Mouse (Mus musculus): ENCODE measurements around the gene Rpl37. TPM values are rescaled to one million over a fixed set of nuclear protein-coding genes. Genes with fewer than 3 reads are reported as not detected.

Rpl37 gene
- polyA plus RNA-seq, 1 experiment from 2014 or later: 725 TPM

- whole genome bisulfite sequencing: 53% methylated on average over 5 of the region's 5 CpGs
- no peaks in the 10 kb centered on the region for H3K27me3 ChIP-seq (ENCODE audit: control insufficient read depth, insufficient read depth, low read length)
- ATAC-seq (ENCODE audit: low FRiP score, low TSS enrichment) (no peak), DNase-seq (ENCODE audit: low spot score) (no peak)
- H3K9ac ChIP-seq (ENCODE audit: low read length): no peak overlapping the region
- H3K4me2 ChIP-seq (replicated peaks; ENCODE audit: low read depth): no peak overlapping the region
- no peaks in the 10 kb centered on the region for H3K36me3 ChIP-seq (ENCODE audit: control insufficient read depth, insufficient read depth, low read length)
- no peak overlapping the region for H3K27ac ChIP-seq (replicated peaks)
- no peaks in the 10 kb centered on the region for H3K9me3 ChIP-seq (ENCODE audit: control insufficient read depth, low read length)
- TF ChIP-seq CTCF (IDR thresholded peaks at IDR 0.05; ENCODE audit: low read depth) (no peak), EP300 (optimal IDR thresholded peaks at IDR 0.05) (no peak)
- H3K4me1 ChIP-seq (replicated peaks; ENCODE audit: control insufficient read depth, insufficient read depth): no peaks in the 10 kb centered on the region
- no peak overlapping the region for H3K4me3 ChIP-seq (ENCODE audit: low read depth, low read length)
These were observed 26.3 kb downstream of the Rpl37 start for GRCm38 (mm10) chr15:5142714-5143113.

DNA sequence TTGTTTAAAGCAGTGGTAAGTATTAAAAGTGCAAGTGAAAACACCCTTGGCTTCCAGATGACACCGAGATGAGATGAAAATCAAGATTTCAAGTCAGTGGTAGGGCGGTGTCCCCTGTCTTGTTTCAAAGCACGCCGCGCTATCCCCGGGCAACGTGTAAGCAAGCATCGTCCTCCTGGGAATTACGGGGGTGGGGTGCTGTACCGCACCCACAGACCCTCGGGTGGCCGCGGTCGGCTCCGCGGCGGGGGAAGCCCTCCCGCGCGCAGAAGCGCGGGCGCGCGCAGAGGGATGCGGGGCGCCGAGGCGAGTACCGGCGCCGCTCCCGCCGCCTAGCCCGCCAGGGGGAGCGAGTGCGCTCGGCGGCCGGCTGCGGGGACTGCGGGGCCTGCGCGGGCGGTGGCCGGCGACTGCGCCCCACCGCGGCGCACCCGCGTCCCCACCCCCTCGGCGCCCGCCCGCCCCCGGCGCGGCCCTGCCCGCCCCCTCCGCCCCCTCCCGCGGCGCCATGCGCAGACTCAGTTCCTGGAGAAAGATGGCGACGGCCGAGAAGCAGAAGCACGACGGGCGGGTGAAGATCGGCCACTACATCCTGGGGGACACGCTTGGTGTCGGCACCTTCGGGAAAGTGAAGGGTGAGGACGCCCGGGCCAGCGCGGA lies 27.0 kb downstream of the Rpl37 start, which contains the start of gene Prkaa1:
Prkaa1 (plus strand) TSS at position 501 of the 660 bp plus-strand sequence.
- peak within 1 kb of the TSS; percentile 90 for H3K27ac ChIP-seq (replicated peaks)
- H3K4me1 ChIP-seq (replicated peaks; ENCODE audit: control insufficient read depth, insufficient read depth): no peaks in the 10 kb centered on the region
- no peaks in the 10 kb centered on the region for H3K36me3 ChIP-seq (ENCODE audit: control insufficient read depth, insufficient read depth, low read length)
- no peaks in the 10 kb centered on the region for H3K9me3 ChIP-seq (ENCODE audit: control insufficient read depth, low read length)
- no peaks in the 10 kb centered on the region for H3K27me3 ChIP-seq (ENCODE audit: control insufficient read depth, insufficient read depth, low read length)
- H3K4me3 ChIP-seq (ENCODE audit: low read depth, low read length): peak within 1 kb of the TSS; percentile 99
- peak; percentile 50 for TF ChIP-seq CTCF (IDR thresholded peaks at IDR 0.05; ENCODE audit: low read depth)
- TF ChIP-seq EP300 (optimal IDR thresholded peaks at IDR 0.05): no peak
- 0% methylated on average over 55 of the region's 80 CpGs for WGBS
- peak within 1 kb of the TSS; percentile 64 for H3K4me2 ChIP-seq (replicated peaks; ENCODE audit: low read depth)
- H3K9ac ChIP-seq (ENCODE audit: low read length): peak within 1 kb of the TSS; percentile 89
- DNase-seq (ENCODE audit: low spot score) (peak; percentile 85), ATAC-seq (ENCODE audit: low FRiP score, low TSS enrichment) (peak; percentile 91)

DNA sequence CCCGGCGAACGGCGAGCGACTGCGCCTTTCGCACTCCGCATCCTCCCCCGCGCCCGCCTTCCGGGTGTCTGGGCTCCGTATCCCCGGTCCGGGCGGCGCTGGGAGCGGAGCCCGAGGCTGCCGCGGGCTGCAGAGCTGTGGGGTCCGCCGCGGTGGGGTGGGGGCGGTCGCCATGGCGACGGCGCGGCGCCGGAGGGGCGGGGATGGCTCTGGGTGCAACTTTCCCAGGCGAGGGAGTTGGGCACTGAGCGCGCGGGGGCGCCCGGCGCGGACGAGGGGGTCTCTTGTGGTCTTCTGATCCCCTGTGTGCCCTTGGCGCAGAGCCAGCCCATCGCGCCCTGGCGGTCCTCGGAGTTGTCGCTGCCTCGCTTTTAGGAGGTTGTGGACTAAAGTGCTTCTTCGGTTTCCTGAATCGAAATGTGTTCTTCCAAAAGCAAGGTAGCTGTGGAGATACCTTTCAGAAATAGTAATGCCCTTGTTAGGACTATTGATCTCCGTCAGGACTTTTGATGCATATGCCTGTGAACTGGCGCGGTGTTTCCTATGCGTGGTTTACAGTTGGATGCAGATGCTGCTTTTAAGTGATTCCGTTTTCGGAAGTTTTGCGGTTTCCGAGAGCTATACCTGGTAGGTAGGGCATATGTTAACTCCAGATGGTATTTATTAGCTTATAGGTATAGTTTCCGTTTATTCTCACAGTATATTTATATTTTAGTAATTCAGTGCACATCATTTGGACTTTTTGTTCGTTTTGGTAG lies 27.8 kb downstream of the Rpl37 start:
- Histone ChIP-seq H3K9ac (ENCODE audit: low read length) (peak overlapping the region; percentile 89), H3K27ac (replicated peaks) (peak overlapping the region; percentile 90), H3K4me1 (replicated peaks; ENCODE audit: control insufficient read depth, insufficient read depth) (0 out of 2 replicates have a peak, but pooled peaks cover 4% of the 10 kb centered on the region), H3K4me2 (replicated peaks; ENCODE audit: low read depth) (peak overlapping the region; percentile 64), H3K27me3 (ENCODE audit: control insufficient read depth, insufficient read depth, low read length) (no peaks in the 10 kb centered on the region), H3K4me3 (ENCODE audit: low read depth, low read length) (peak overlapping the region; percentile 99), H3K36me3 (ENCODE audit: control insufficient read depth, insufficient read depth, low read length) (no peaks in the 10 kb centered on the region), H3K9me3 (ENCODE audit: control insufficient read depth, low read length) (no peaks in the 10 kb centered on the region)
- DNase-seq (ENCODE audit: low spot score): peak; percentile 64
- 1% methylated on average over 54 of the region's 61 CpGs for WGBS
- ATAC-seq (ENCODE audit: low FRiP score, low TSS enrichment): peak; percentile 80
- no peak for TF ChIP-seq EP300 (optimal IDR thresholded peaks at IDR 0.05)
- peak; percentile 47; the same call in 1 of the 2 replicates for TF ChIP-seq CTCF (IDR thresholded peaks at IDR 0.05; ENCODE audit: low read depth)

- no peak overlapping the region for H3K9ac ChIP-seq (ENCODE audit: low read length)
- no peak for ATAC-seq (ENCODE audit: low FRiP score, low TSS enrichment)
- no peaks in the 10 kb centered on the region for H3K27me3 ChIP-seq (ENCODE audit: control insufficient read depth, insufficient read depth, low read length)
- 0 out of 2 replicates have a peak, but pooled peaks cover 4% of the 10 kb centered on the region for H3K4me1 ChIP-seq (replicated peaks; ENCODE audit: control insufficient read depth, insufficient read depth)
- WGBS: 41% methylated on average over 9 of the region's 9 CpGs
- no peaks in the 10 kb centered on the region for H3K36me3 ChIP-seq (ENCODE audit: control insufficient read depth, insufficient read depth, low read length)
- no peak overlapping the region for H3K4me3 ChIP-seq (ENCODE audit: low read depth, low read length)
- H3K27ac ChIP-seq (replicated peaks): no peak overlapping the region
- H3K4me2 ChIP-seq (replicated peaks; ENCODE audit: low read depth): peak overlapping the region; percentile 27; the same call in 1 of the 2 replicates
- DNase-seq (ENCODE audit: low spot score): no peak
- no peaks in the 10 kb centered on the region for H3K9me3 ChIP-seq (ENCODE audit: control insufficient read depth, low read length)
- TF ChIP-seq CTCF (IDR thresholded peaks at IDR 0.05; ENCODE audit: low read depth): no peak
- no peak for TF ChIP-seq EP300 (optimal IDR thresholded peaks at IDR 0.05)
These were observed 28.9 kb downstream of the Rpl37 start for GRCm38 (mm10) chr15:5145196-5145945.

DNA sequence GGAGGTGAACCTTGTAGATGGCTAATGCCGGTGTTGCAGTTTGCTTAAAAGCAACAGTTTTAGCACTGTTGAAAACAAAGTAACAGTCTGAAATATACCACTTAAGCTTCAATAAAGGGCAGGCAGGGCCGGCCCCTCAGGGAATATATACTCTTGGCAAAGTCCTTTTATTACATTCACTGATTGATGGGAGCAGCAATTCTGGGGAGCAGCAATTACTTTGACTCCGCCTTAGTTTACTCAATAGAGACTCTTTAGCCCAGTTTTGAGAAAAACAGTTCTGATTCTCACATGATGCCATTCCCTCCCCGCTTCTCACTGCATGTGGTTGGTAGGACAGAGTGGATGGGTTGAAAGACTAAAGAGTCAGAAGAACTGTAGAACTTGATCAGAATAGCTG lies 32.7 kb downstream of the Rpl37 start:
- Histone ChIP-seq H3K36me3 (ENCODE audit: control insufficient read depth, insufficient read depth, low read length) (no peaks in the 10 kb centered on the region), H3K4me3 (ENCODE audit: low read depth, low read length) (no peak overlapping the region), H3K9ac (ENCODE audit: low read length) (no peak overlapping the region), H3K27me3 (ENCODE audit: control insufficient read depth, insufficient read depth, low read length) (no peaks in the 10 kb centered on the region), H3K9me3 (ENCODE audit: control insufficient read depth, low read length) (no peaks in the 10 kb centered on the region), H3K4me2 (replicated peaks; ENCODE audit: low read depth) (no peak overlapping the region), H3K4me1 (replicated peaks; ENCODE audit: control insufficient read depth, insufficient read depth) (0 out of 2 replicates have a peak, but pooled peaks cover 4% of the 10 kb centered on the region), H3K27ac (replicated peaks) (no peak overlapping the region)
- DNase-seq (ENCODE audit: low spot score): no peak
- ATAC-seq (ENCODE audit: low FRiP score, low TSS enrichment): no peak
- 50% methylated on average over 4 of the region's 4 CpGs for WGBS
- TF ChIP-seq CTCF (IDR thresholded peaks at IDR 0.05; ENCODE audit: low read depth) (no peak), EP300 (optimal IDR thresholded peaks at IDR 0.05) (no peak)

Data from stomach, postnatal 0 days (tissue).